Mouse (Mus musculus) adipose tissue, adult 10 weeks (tissue): ENCODE data around the gene 2610301B20Rik. TPM values are rescaled to one million over a fixed set of nuclear protein-coding genes. Genes with fewer than 3 reads are reported as not detected.

Experiments
- polyA plus RNA-seq: library from polyadenylated mRNA; stranded (reverse); fragments of 350-450 nt; fragmentation: Illumina TruSeq; extraction: RNeasy Lipid Tissue Mini Kit (QIAGEN cat#74804); gene quantifications from one replicate; pipeline ENCODE4 v1.2.3, GENCODE M21; 2014; ENCODE audit warnings: low read depth, low replicate concordance

Gene 2610301B20Rik
- 16.5 TPM for polyA plus RNA-seq

DNA sequence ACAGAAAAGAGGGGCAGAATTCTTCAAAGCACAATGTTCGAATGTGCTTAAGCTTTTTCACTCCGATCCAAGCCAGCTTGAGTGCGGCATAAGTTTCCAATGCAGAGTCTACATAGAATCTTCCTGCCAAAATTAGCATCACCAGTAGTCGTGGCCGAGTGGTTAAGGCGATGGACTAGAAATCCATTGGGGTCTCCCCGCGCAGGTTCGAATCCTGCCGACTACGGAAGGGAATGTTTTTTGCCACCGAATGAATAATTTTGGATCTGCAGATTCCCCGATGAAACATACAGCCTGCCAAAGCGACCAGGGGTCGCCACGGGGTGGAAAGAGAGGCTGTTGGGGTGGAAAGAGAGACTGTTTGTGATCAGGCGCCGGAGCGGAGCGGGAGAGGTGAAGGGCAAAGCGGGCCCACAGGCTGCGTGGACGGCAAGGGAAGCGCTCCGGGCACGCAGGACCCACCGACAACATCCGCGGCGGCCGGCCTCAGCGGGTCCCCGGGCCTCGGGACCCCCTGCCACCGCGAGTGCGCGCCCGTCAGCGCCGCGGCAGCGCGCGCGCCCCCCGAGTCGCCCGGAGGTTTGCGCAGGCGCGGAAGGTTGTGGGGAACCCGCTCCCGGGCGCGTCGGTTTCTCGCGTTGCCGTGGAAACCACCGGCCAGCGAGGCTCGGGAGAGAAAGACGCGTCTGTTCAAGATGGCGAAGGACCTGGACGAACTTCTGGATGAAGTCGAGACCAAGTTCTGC is at the start of gene 2610301B20Rik:
Gene 2610301B20Rik, plus strand, starts transcription at position 579 of the 746 bp plus-strand sequence.

